Mouse (Mus musculus): ENCODE results near the gene Phf6. TPM values are rescaled to one million over a fixed set of nuclear protein-coding genes. Genes with fewer than 3 reads are reported as not detected.
A peak's percentile ranks its signal among the peaks of the same experiment; 100 is the strongest.
"Not testable (repeated sequence)": the region's sequence is repeated elsewhere in the genome, so short reads cannot be mapped to it uniquely, and the experiment has no call there.

The Phf6 gene
- total RNA-seq, 2 experiments from 2014 or later: 15.2 to 16.6 TPM

DNA sequence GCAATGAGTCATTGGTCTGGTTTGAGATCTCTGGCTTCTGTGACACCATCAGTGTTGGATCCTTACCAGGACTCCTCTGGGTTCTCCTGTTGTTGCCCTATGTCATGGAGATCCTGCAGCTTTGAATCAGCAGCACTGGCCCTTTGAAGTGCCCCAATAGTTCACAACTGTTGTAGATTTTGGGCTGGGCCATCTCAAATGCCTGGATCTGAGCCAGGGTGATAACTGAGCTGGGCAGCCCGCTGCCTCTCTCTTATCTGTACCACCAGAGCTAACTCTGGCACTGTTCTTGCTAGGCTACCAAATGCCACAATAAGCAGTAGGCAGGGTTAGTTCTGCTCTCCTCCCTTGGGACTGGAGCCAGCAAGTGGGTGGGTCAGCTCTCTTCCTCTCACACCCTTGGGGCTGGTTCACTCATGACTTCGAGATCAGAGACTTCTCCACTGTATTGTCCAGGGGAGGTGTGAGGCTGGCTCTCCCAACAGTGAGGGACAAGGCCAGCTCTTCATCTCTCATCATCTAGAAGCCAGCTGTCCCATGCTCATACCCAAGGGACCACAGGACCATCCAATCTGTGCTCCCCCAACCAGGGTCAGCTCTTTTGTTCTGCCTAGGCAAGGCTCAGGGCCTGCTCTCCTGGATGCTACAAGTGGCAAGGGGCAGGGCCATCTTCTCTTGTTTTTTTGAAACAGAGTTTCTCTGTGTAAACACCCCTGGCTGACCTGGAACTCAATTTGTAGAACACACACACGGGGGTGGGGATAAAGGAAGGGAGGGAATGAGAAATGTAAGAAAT, 59.3 kb downstream of the Phf6 start:
- intact Hi-C loops (cut with DNase I): no loop called here
- no peak for DNase-seq (ENCODE audit: low spot score in 2 of 2)

DNA sequence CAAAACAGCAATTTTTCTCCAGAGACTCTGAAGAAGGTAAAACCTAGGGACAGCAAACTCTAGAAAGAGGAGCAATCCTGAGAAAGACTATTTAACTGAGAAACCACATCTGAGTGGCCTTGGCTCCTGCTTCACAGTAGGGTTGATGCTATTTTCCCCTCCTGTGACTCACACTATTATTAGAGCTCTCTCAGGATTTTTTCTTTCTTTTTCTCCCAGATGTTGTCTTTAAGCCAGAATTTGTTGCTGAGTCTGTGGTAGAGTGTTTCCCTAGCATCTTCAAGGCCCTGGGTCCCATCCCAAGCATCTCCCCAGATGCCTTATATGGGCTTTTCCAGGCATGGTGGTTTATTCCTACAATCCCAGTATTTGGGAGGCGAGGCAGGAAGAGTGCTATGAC, 60.1 kb downstream of the Phf6 start:
- no peak for DNase-seq (ENCODE audit: low spot score in 2 of 2)
- intact Hi-C loops (cut with DNase I): no loop called here

DNA sequence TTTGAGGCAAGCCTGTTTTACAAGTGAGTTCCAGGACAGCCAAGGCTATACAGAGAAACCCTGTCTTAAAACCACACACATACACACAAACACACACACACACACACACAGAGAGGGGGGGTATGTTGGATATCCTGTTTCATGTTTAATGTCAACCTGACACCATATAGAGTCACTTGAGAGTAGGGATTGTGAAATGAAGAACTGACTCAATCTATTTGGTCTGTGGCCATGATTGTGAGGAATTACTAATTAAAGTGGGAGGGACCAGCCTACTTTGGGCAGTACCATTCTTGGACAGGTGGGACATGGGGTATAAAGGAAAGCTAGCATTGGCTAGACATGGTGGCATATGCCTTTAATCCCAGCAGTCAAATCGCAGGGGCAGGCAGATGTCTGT, 60.6 kb downstream of the Phf6 start:
- no peak for DNase-seq (ENCODE audit: low spot score in 2 of 2)
- intact Hi-C loops (cut with DNase I): no loop called here

DNA sequence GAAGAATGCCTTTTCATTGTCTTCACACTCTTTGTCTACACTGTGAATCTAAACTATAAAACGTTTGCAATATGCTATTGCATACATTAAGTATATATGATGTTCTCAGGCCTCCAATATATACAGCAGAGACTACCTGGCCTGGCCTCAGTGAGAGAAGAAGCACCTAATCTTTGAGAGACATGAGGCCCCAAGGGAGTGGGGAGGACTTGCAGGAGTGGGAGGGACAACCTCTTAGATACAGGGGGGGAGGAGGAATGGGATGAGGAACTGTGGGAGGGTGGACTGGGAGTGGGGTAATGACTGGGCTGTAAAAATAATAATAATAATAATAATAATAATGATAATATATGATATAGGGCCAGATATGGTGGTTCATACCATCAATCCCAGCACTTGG, 66.5 kb downstream of the Phf6 start:
- no peak for DNase-seq (ENCODE audit: low spot score in 2 of 2)
- intact Hi-C loops (cut with DNase I): no loop called here

DNA sequence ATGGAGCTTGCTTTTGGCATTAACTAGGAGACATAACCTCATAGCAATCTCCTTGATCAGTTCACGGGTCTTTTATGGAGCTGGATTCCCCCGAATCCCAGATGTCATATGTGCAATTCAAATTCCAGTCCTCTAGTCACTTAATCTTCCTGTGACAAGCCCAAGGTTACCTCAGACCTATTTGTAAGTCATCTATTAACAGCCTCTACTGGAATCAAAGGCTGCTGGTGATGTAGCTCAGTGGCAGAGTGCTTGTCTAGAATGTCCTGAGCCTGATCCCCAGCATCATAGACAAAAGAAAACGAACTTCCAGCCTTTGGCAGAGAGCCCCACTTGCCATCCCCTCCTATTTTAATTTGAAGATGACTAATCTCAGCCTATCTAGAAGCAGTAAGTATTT, 69.3 kb downstream of the Phf6 start:
- intact Hi-C loops (cut with DNase I): no loop called here
- no peak for DNase-seq (ENCODE audit: low spot score in 2 of 2)

GRCm38 (mm10) chrX:52987905-52988783, 76.1 kb downstream of the Phf6 start, which contains the start of gene Hprt:
Gene Hprt (plus strand): TSS chrX:52988137.
- DNase-seq (ENCODE audit: low spot score in 2 of 2): peak; percentile 75 to 85
- intact Hi-C loops (cut with DNase I): no loop called here

GRCm38 (mm10) chrX:52994726-52995125, 82.7 kb downstream of the Phf6 start:
- intact Hi-C loops (cut with DNase I); DNase-seq (ENCODE audit: low spot score in 2 of 2): not testable (repeated sequence)

GRCm38 (mm10) chrX:53004887-53005286, 92.8 kb downstream of the Phf6 start:
- DNase-seq (ENCODE audit: low spot score in 2 of 2); intact Hi-C loops (cut with DNase I): not testable (repeated sequence)

- intact Hi-C loops (cut with DNase I): no loop called here
- peak; percentile 39 to 62 for DNase-seq (ENCODE audit: low spot score in 2 of 2)
These were observed 94.0 kb downstream of the Phf6 start for GRCm38 (mm10) chrX:53006062-53006461.

Other genes starting within 250 kb of the Phf6 start
- gene Ccdc160, start 121.1 kb upstream of the Phf6 start, total RNA-seq (2021): 1 to 10 TPM; 2.9 to 3.2 TPM
- 100 to 1,000 TPM; 142 to 161 TPM for gene Hprt, start 75.9 kb downstream of the Phf6 start, total RNA-seq (2021)

Data from left cerebral cortex, postnatal 14 days (tissue).